In the genomic region with DNA sequence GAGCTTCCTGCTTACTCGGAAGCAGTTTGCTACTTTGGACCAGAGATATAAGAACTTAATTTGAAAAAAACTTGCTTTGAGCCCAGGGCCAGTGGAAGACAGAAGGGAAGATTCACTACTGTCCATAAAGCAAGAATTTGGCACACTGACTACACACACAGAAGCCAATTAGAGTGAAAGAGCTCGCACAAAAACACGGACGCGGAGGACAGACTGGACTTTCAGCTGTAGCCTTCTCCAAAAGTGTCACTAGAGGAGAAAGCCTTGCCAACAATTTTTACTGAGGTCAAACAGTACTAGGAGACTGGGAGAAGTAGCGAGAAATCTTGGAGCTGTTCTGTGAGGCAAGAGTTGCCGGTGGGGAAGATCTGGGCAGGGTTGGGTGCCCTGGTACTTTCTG, we compare ENCODE assay signal across 18 mouse cellular contexts.
A peak's percentile ranks its signal among the peaks of the same experiment; 100 is the strongest.
DNase-seq lines count a peak whose midpoint lies in the region; ATAC-seq and TF ChIP-seq lines count a peak whose summit lies in the region.
"Had no signal": no experiment of that assay in that cellular context is flagged by ENCODE, and none has a peak within 500 bp of the region (broad histone marks: within the 10 kb centered on the region; RNA-seq: fewer than 3 reads in every experiment).

No protein-coding gene starts in this region.

- no peaks in the 10 kb centered on the region for H3K27me3 ChIP-seq in liver, adult 2 months (ENCODE audit: control insufficient read depth, insufficient read depth, low read length)
- no peaks in the 10 kb centered on the region for H3K27me3 ChIP-seq in liver, embryonic 12.5 days (replicated peaks)
- H3K27me3 ChIP-seq in lung, postnatal 0 days (replicated peaks; ENCODE audit: insufficient read depth, low read length) = no peaks in the 10 kb centered on the region
- H3K27me3 ChIP-seq: embryonic facial prominence, embryonic 13.5 days; forebrain, embryonic 12.5 days; hindbrain, embryonic 15.5 days; neural tube, embryonic 12.5 days had no signal

- no peak for ATAC-seq in liver, embryonic 12.5 days
- peak; percentile 11; the same call in 1 of the 2 replicates for ATAC-seq in lung, postnatal 0 days
- ATAC-seq: midbrain, embryonic 16.5 days had no signal

- no peak overlapping the region for H3K4me3 ChIP-seq in liver, adult 2 months (ENCODE audit: insufficient read depth, low read depth, low read length)
- H3K4me3 ChIP-seq in liver, embryonic 12.5 days = no peak overlapping the region
- no peak overlapping the region for H3K4me3 ChIP-seq in lung, postnatal 0 days (ENCODE audit: low read depth, low read length)
- H3K4me3 ChIP-seq: embryonic facial prominence, embryonic 13.5 days; forebrain, embryonic 12.5 days; hindbrain, embryonic 15.5 days; layer of hippocampus, adult 2 months; neural tube, embryonic 12.5 days had no signal

- H3K9me3 ChIP-seq in liver, embryonic 12.5 days (replicated peaks) = no peaks in the 10 kb centered on the region
- no peaks in the 10 kb centered on the region for H3K9me3 ChIP-seq in lung, postnatal 0 days (ENCODE audit: low read length)
- H3K9me3 ChIP-seq: embryonic facial prominence, embryonic 13.5 days; forebrain, embryonic 12.5 days; hindbrain, embryonic 15.5 days had no signal

- H3K9ac ChIP-seq in liver, adult 2 months (ENCODE audit: low read depth, low read length) = no peak overlapping the region
- H3K9ac ChIP-seq in liver, embryonic 12.5 days = no peak overlapping the region
- H3K9ac ChIP-seq in lung, postnatal 0 days (replicated peaks; ENCODE audit: low read depth) = no peak overlapping the region
- H3K9ac ChIP-seq: embryonic facial prominence, embryonic 13.5 days; forebrain, embryonic 12.5 days; hindbrain, embryonic 15.5 days; neural tube, embryonic 12.5 days had no signal

- TF ChIP-seq CTCF in liver, adult 2 months (IDR thresholded peaks at IDR 0.05; ENCODE audit: low read depth, low read length) = no peak
- no peak for TF ChIP-seq CTCF in lung, postnatal 0 days (IDR thresholded peaks at IDR 0.05)

- TF ChIP-seq EP300 in lung, postnatal 0 days (IDR thresholded peaks at IDR 0.05) = no peak

- H3K27ac ChIP-seq in liver, adult 2 months (replicated peaks; ENCODE audit: insufficient read depth, low read depth, low read length) = no peak overlapping the region
- H3K27ac ChIP-seq in liver, embryonic 12.5 days = no peak overlapping the region
- H3K27ac ChIP-seq in lung, postnatal 0 days (ENCODE audit: low read length) = no peak overlapping the region
- H3K27ac ChIP-seq: embryonic facial prominence, embryonic 13.5 days; forebrain, embryonic 12.5 days; hindbrain, embryonic 15.5 days; layer of hippocampus, adult 2 months; neural tube, embryonic 12.5 days had no signal

- DNase-seq in cerebellum, adult 9-11 months = peak; percentile 2
- no peak for DNase-seq in cerebellum, postnatal 25 days
- DNase-seq in liver, adult 2 months (ENCODE audit: extremely low read depth, low read depth, low spot score) = peak; percentile 75
- DNase-seq in kidney, adult 8-10 months = peak; percentile 12 to 39
- peak; percentile 64 for DNase-seq in lung, postnatal 0 days (ENCODE audit: low spot score)
- DNase-seq in frontal cortex, postnatal 10 days (ENCODE audit: low spot score in 2 of 2) = no peak
- no peak for DNase-seq in urinary bladder, adult 18-20 months (ENCODE audit: low spot score in 2 of 2)
- DNase-seq: adrenal gland, adult 8-10 months; gastrocnemius, postnatal 36 days; liver; spleen, adult 18-20 months had no signal

- H3K4me1 ChIP-seq in liver, adult 2 months (ENCODE audit: control insufficient read depth, insufficient read depth, low read length) = peaks cover 4% of the 10 kb centered on the region
- H3K4me1 ChIP-seq in liver, embryonic 12.5 days = no peaks in the 10 kb centered on the region
- H3K4me1 ChIP-seq in lung, postnatal 0 days (ENCODE audit: insufficient read depth, low read depth, low read length) = no peaks in the 10 kb centered on the region
- H3K4me1 ChIP-seq: embryonic facial prominence, embryonic 13.5 days; forebrain, embryonic 12.5 days; hindbrain, embryonic 15.5 days; neural tube, embryonic 12.5 days had no signal

- H3K4me2 ChIP-seq in liver, embryonic 12.5 days = no peak overlapping the region
- no peak overlapping the region for H3K4me2 ChIP-seq in lung, postnatal 0 days (replicated peaks; ENCODE audit: low read depth, low read length)
- H3K4me2 ChIP-seq: embryonic facial prominence, embryonic 13.5 days; forebrain, embryonic 12.5 days; hindbrain, embryonic 15.5 days; neural tube, embryonic 12.5 days had no signal

- no peaks in the 10 kb centered on the region for H3K79me2 ChIP-seq in liver, adult 2 months (ENCODE audit: control insufficient read depth, insufficient read depth, low read length)

- no peaks in the 10 kb centered on the region for H3K36me3 ChIP-seq in liver, adult 2 months (ENCODE audit: control insufficient read depth, insufficient read depth, low read length)
- H3K36me3 ChIP-seq in liver, embryonic 12.5 days = no peaks in the 10 kb centered on the region
- H3K36me3 ChIP-seq in lung, postnatal 0 days (ENCODE audit: insufficient read depth, low read length) = no peaks in the 10 kb centered on the region
- H3K36me3 ChIP-seq: embryonic facial prominence, embryonic 13.5 days; forebrain, embryonic 12.5 days; hindbrain, embryonic 15.5 days; neural tube, embryonic 12.5 days had no signal

- WGBS in liver, adult 2 months = 44% methylated on average over 7 of the region's 7 CpGs
- 83% methylated on average over 7 of the region's 7 CpGs for WGBS in liver, embryonic 12.5 days (ENCODE audit: insufficient replicate concordance)
- WGBS in lung, postnatal 0 days = 64% methylated on average over 7 of the region's 7 CpGs

- no peak for TF ChIP-seq POLR2A in liver, adult 2 months (IDR thresholded peaks at IDR 0.05; ENCODE audit: extremely low read depth, insufficient read depth, low read length)

Comparison
In these comparisons a context has a peak if more than half of its experiments do, and no peak if none do; other contexts are left out.
1. DNase-seq: peak in cerebellum, adult 9-11 months (single experiment), liver, adult 2 months (single experiment), kidney, adult 8-10 months (2 of 2) and lung, postnatal 0 days (single experiment); none in cerebellum, postnatal 25 days (0 of 2), frontal cortex, postnatal 10 days (0 of 2) and urinary bladder, adult 18-20 months (0 of 2).